Mouse (Mus musculus): Measurements from ENCODE around the gene Lrrc75a.

DNA sequence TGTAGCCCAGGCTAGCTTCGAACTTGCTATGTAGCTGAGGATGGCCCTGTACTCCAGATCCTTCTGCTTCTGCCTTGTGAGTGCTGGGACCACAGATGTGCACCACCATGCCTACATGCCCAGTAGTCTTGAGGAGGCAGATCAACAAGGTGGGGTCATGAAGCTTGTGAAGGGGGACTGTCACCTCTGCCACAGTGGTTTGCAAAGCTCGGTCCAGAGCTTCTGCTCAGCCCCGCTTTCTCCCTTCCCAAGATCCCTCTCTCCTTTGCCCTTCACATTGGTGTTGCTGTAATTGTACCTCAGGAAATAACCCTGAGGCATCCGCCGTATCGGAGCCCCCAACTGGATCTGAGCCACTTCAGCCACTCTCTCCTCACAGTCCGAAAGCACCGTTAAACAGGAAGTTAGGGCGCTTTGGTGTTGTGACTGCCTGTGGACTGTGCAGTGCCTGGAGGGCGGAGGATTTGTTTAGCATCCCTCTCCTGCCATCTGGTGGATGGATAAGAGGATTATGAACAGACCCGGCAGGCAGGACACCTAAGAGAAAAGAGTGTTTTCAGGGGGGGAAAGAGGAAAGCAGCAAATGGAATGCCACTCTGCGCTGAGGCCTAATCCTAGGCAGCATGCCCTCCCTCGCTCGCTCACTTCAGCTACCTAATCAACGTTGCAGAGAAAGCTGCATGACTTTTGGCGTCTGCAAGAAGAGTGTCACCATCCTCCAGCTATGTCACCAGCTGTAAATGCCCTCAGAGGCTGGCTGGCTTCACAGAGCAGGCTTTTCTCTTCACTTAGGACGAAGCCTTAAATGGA, 27.4 kb upstream of the Lrrc75a start:
- TF ChIP-seq POLR2A (IDR thresholded peaks at IDR 0.05; ENCODE audit: low read depth, low read length) = no peak
- TF ChIP-seq CTCF (IDR thresholded peaks at IDR 0.05; ENCODE audit: extremely low read depth, insufficient read length, insufficient replicate concordance, low read depth, low read length) = peak; percentile 78; the same call in 1 of the 2 replicates

Data from small intestine, adult 2 months (tissue).